Mouse (Mus musculus) brain, embryonic 14.5 days (tissue): ENCODE data around the gene Ash1l. TPM values are rescaled to one million over a fixed set of nuclear protein-coding genes. Genes with fewer than 3 reads are reported as not detected.
"Not testable (repeated sequence)": the region's sequence is repeated elsewhere in the genome, so short reads cannot be mapped to it uniquely, and the experiment has no call there.

Experiments
- DNase-seq: peaks from one replicate; pipeline ENCODE4 v3.0.0-alpha.2; 2011; ENCODE audit warnings: low read depth
- CTCF ChIP-seq: fragments of 200-500 bp; IDR thresholded peaks from 2 replicates; pipeline ENCODE4 v1.5.1; 2012; ENCODE audit warnings: inconsistent platforms, mild to moderate bottlenecking, moderate library complexity, borderline replicate concordance; ENCODE audit not compliant: insufficient read depth, insufficient read length; ENCODE audit errors: extremely low read depth
- POLR2A ChIP-seq: fragments of 200-500 bp; IDR thresholded peaks from 2 replicates; pipeline ENCODE4 v1.6.1; 2012; ENCODE audit warnings: mild to moderate bottlenecking, inconsistent platforms, borderline replicate concordance; ENCODE audit not compliant: poor library complexity, insufficient read depth, insufficient read length, severe bottlenecking; ENCODE audit errors: extremely low read depth
- polyA plus RNA-seq: library from polyadenylated mRNA; depleted of rRNA; stranded (reverse); fragments of >200 nt; gene quantifications from 2 replicates; pipeline ENCODE4 v1.2.3, GENCODE M21; 2012

Ash1l gene
- polyA plus RNA-seq, 1 experiment = 25.1 TPM

DNA sequence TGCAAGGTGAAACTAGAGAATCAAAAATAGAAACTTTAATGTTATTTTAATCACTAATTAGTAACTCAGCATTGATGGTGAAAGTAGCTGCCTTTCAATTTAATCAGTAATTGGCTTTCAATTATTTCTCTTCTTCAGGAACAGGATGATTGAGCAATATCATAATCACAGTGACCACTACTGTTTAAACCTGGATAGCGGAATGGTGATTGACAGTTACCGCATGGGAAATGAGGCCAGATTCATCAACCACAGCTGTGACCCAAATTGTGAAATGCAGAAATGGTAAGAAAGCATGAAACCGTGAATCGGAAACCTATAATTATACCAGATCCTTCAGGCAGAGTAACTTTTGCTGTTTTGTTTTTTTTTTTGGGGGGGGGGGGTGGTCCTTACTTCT lies 92.9 kb downstream of the Ash1l start:
- TF ChIP-seq CTCF (no peak), POLR2A (no peak)
- no peak for DNase-seq

DNA sequence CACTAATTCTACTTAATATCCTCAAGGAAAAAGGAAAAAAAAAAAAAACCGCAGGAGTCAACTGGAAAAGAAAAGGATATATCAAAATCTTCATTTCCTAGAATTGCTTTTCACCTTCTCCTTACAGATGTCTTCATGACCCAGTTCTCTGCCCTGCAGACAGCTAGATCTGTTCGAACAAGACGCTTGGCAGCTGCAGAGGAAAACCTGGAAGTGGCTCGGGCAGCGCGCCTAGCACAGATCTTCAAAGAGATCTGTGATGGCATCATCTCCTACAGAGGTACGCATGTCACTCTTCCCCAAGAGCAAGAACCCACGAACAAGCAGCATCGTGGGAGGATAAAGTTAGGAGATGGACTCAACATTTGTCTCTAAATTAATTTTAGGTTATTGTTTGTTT lies 107.9 kb downstream of the Ash1l start:
- DNase-seq = no peak
- TF ChIP-seq CTCF = no peak
- TF ChIP-seq POLR2A = no peak

DNA sequence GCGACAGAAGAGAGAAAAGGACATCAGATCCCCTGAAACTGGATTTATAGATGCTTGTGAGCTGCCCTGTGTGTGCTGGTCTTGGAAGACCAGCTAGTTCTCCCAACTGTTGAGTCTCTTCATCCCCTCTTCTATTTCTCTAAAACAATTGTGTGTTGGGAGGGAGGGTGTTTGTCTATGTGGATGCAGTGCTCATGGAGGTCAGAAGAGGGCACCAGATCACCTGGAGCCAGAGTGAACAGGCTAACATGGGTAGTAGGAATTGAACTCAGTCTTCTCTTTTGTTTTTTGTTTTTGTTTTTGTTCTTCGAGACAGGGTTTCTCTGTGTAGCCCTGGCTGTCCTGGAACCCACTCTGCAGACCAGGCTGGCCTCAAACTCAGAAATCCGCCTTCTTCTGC lies 108.4 kb downstream of the Ash1l start:
- peak; percentile 57; the same call in 1 of the 2 replicates for TF ChIP-seq CTCF
- TF ChIP-seq POLR2A = no peak

DNA sequence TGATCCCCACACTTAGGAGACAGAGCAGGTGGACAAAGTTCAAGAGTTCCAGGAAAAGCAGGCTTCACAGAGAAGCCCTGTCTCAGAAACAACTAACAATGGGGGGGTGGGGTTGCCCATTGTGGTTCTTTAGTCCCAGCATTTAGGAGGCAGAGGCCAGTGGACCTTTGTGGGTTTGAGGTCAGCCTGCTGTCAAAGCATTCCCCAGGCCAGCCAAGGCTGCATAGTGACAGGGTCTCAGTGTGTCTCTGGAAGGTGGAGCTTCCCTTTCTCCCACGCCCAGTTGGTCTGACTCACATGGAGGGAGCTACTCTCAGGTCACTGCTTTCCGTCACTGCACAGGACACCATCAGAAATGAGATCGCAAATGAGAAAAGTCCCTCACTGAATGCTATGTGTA lies 111.3 kb downstream of the Ash1l start:
- TF ChIP-seq CTCF = no peak
- no peak for TF ChIP-seq POLR2A
- no peak for DNase-seq

More for the DNA sequence above, 108.4 kb downstream of the Ash1l start:
- peak; percentile 51 for DNase-seq

DNA sequence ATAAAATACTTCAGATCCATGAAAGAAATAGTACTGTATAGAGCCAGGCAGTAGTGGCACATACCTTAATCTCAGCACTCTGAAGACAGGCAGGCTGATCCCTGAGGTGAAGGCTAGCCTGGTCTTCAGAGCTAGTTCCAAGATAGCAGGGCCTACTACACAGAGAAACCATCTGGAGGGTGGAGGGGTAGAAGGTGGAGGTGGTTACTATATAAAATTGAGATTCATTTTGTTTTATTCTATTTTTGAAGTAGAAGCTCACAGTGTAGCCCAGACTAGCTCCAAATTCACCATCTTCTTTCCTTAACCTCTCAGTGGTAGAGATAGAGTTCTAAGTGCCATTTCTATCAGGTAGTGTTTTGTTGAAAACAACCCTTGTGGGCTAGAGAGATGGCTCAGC lies 116.8 kb downstream of the Ash1l start:
- no peak for TF ChIP-seq CTCF
- TF ChIP-seq POLR2A = no peak
- no peak for DNase-seq

DNA sequence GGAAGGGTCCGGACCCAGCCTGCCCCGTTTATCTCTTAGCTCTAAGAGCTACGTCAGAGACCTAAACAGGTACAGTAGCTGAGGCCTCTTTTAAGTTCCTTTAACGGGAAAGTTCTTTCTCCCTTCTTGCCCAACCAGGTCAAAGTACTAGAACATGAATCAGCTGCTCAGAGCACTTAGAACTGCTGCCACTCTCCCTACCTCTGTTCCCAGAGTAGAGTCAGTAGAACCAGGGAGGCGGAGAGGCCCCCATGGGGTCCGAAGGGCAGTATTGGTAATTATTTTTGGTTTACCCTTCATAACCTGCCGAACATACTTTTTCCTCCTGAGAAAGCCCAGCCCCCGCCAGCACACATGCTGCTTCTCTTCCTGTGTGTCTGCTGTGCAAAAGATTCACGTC lies 127.0 kb downstream of the Ash1l start:
- TF ChIP-seq CTCF (no peak), POLR2A (no peak)
- DNase-seq = no peak

DNA sequence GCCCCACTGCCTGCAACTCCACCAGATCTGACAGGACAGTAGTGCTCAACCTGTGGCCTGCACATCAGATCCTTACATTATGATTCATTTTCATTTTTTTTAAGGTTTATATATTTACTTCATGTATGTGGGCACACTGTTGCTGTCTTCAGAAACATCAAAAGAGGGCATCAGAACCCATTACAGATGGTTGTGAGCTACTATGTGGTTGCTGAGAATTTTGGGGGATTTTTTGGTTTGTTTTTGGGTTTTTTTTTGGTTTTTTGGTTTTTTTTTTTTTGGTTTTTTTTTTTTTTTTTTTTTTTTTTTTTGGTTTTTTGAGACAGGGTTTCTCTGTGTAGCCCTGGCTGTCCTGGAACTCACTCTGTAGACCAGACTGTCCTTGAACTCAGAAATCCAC lies 131.9 kb downstream of the Ash1l start:
- DNase-seq = not testable (repeated sequence)

DNA sequence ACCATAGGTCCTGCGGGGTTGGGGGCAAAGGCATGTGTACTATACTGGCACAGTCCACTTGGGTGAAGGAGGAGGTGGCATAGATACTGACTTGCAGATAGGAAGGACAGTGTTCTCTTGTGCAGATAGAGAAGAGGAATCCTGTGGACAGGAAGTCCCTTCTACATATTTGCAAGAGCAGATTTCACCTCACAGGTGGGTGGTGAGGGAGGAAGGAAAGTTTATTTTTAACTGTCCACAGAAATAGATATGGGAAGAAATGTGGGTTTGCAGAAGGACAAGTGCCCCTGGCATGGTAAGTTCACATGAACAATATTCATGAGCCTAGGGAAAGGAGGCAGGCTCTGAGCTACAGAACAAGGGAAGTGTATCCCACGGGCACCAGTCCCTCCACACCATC lies 133.7 kb downstream of the Ash1l start:
- no peak for DNase-seq
- no peak for TF ChIP-seq CTCF
- TF ChIP-seq POLR2A = no peak

DNA sequence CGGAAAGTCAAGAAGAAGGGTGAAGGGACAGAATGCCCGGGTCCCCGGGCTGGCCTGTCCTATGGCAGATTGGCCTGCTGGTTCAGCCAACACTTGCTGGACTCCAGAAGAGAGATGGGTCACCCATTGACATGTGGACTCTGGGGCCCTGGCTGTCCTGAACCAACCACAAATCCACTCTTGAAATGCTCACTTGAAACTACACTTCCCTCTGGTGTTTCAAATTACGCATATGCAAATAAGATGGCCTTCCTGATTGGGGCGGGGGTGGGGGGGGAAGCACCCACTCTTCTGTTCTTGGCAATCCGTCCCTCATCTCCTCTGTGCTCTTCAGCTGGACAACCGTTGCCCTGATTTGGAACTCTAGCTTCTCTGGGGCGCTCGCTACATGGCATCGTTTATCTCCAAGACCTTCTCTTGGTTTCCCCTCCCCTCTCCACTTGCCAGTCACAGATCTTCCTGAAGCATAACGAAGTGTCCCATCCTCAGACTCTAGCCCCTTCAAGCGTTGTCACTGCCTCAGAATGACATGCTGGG lies 134.3 kb downstream of the Ash1l start:
- no peak for DNase-seq
- no peak for TF ChIP-seq CTCF
- TF ChIP-seq POLR2A = no peak

DNA sequence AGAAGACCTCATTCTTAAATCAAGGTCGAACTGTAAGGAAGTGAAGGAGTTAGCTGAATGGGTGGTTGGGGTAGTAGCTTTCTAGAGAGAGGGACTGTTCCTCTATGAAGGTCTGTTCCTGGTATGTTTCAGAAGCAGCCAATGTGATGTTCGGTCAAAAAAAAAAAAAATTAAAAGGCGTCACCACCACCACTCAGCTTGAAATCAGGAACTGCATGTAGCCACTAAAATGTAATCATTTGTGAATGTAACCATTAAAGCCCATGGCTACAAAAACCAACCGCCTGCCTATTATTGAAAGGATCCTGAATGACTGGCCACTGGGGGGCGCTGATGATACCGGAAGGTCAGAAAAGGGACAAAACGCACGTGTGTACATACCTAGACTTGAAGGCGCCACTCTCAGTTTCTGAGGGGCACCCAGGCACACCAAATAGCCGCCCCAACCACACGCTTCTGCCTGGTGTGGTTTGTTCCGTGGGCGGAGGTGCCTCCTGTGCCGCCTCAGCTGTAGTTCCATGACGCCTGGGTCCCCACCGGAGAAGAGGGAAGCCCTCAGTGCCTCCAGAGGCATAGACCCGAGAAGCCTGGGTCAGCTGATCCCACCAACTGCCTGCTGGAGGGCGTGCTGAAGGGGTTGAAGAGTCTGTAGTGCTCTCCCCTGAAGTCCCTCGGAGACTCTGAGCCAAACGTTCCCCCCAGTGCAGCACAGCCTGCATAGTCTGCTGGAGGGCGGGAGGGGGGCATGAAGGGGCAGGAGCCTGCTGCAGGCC lies 137.1 kb downstream of the Ash1l start:
- TF ChIP-seq CTCF (peak; percentile 71), POLR2A (no peak)
- DNase-seq = peak; percentile 82

DNA sequence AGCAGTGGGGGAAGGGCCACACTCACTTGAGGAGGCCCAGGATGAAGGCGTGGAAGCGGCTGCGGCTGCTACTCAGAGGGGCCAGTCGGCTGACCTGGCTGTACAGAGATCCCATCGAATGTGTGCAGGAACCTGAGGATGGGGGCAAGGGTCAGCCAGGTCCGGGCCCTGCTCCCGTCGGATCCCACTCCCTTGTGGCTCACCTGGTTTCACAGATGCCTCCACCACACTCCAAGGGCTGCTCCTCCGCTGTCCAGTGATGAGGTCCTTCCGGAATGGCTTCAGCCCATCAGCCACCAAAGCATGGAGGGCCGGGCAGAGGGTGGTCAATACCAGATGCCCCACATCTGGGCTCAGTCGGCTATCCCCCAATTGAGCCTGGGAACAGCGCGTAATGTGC lies 138.6 kb downstream of the Ash1l start:
- no peak for DNase-seq
- TF ChIP-seq CTCF (no peak), POLR2A (no peak)

DNA sequence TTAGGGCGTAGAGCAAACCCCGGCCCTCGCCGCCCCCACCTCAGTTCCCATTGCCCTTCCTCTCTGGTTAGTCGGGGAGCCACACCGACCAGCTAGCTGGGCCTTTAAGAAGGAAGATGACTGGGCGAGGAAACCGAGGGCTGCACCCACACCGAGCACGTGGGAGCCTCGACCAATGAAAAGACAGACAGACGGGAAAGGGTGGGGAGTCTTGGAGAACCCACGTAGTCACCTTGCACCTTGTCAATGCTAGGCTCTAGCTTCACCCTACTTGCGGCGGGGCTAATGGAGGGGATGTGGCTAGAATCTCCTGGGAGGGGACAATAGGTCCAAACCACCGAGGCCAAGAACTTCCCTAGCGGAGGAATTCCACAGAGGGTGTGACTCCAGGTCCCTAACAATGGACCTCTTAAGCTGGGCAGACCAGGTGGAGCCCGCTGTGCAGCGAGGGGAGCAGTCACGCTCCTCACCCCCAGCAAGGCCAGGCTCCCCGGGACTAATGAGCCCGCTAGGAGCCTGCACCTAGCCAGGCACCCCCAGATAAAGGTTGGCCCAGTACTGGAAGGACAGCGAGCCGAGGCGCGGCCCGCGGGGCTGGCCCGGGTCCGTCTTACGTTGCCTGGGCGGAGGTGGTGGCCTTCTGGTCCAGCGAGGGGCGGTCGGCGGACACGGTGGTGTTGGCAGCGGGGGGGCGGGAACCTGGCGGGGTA lies 139.6 kb downstream of the Ash1l start:
- TF ChIP-seq CTCF = no peak
- no peak for TF ChIP-seq POLR2A
- peak; percentile 92 for DNase-seq
